Mouse (Mus musculus) common myeloid progenitor, adult 5-6 weeks (primary cell): ENCODE measurements around the gene Tmem107. TPM values are rescaled to one million over a fixed set of nuclear protein-coding genes. Genes with fewer than 3 reads are reported as not detected.
A peak's percentile ranks its signal among the peaks of the same experiment; 100 is the strongest.

Experiments
- ATAC-seq: replicated peaks from 2 replicates; pipeline ENCODE4 v1.8.0; 2016; ENCODE audit warnings: low read depth, mild to moderate bottlenecking, moderate TSS enrichment, inconsistent platforms; ENCODE audit not compliant: poor library complexity, severe bottlenecking
- total RNA-seq: library from RNA; stranded (forward); fragments of 200-1000, 187-1606 nt; gene quantifications from 2 replicates; pipeline ENCODE4 v1.2.3, GENCODE M21; 2017

Gene Tmem107
- total RNA-seq = 23.2 and 26.3 TPM in 2 replicates

- peak; percentile 55 for ATAC-seq
Measured at GRCm38 (mm10) chr11:69070590-69071222, at the start of gene Tmem107. Gene Tmem107, plus strand, starts transcription at chr11:69070806.

GRCm38 (mm10) chr11:69026562-69026961 lies 44.0 kb upstream of the Tmem107 start:
- ATAC-seq = no peak

GRCm38 (mm10) chr11:69028805-69029204 lies 41.8 kb upstream of the Tmem107 start:
- ATAC-seq = peak; percentile 76

DNA sequence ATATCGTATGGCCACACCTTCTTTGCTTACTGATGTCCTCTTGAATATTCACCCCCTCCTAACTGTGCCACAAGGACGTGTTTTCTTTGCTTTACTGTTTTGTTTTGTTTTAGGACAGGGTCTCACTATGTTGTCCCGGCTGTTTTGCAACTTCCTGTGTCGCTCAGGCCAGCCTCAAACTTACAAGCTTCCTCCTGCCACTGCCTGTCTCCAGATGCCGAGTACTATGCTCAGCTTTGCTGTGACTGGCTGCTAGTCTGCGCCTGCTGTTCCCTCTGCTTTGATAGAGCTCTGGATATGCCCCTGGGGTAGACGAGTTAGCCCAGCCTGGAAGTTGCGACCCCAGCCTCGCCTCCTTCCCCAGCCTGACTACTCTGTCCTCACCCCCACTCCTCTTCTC lies 37.1 kb upstream of the Tmem107 start:
- ATAC-seq = no peak

GRCm38 (mm10) chr11:69034585-69034984 lies 36.0 kb upstream of the Tmem107 start:
- ATAC-seq = no peak

- ATAC-seq = no peak
Measured at GRCm38 (mm10) chr11:69035411-69035810, 35.2 kb upstream of the Tmem107 start.

DNA sequence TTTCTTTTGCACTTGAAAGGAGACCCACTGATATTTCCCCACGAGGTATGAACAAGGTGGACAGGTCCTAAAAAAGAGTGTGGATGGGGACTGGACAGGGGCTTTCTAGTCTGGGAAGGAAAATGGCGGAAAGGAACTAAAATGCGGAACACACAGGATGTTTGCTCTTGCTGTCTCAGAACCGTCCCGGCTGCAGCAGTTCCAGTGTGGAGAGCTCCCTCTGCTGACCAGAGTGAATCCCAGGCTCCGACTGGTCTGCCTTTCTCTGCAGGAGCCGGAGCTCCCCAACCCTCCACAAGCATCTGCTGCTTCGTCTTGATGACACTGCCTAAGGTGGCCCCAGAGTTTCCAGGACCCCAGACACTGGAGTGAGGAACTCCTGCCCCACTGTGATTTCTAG lies 34.8 kb upstream of the Tmem107 start:
- peak; percentile 62 for ATAC-seq

DNA sequence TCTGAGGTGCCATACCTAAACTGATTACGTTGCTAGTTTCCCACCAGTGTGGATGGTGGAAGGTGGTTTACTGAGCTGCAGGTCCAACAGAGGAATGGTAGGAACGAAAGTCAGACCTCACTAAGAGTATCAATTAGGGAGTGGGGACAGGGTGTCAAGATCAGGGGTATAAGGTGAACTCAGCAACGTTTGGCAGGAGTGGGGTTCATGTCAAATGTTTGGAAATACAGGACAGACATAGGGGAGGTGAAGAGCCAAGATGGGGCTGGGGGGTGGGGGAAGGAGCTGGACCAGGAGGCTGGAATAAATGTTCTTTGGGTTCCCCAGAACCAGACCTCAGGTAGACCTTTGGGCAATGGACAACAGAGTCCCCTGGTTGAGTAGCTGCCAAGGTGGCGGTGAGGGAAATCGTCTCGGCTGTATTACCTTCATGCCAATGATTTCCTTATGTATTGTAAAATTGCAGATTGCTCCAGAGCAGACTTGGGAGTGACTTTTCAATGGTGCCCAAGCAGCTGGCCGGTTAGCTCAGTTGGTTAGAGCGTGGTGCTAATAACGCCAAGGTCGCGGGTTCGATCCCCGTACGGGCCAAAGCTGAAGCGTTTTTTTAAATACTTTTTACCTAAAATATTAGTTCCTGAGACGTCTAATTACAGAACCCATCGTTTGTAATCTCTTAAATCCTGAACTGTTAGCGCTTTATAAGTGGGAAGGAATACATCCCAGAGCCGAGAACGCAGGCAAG lies 33.9 kb upstream of the Tmem107 start:
- no peak for ATAC-seq

- ATAC-seq = peak; percentile 7; the same call in 1 of the 2 replicates
Measured at GRCm38 (mm10) chr11:69037231-69038061, 33.2 kb upstream of the Tmem107 start.

DNA sequence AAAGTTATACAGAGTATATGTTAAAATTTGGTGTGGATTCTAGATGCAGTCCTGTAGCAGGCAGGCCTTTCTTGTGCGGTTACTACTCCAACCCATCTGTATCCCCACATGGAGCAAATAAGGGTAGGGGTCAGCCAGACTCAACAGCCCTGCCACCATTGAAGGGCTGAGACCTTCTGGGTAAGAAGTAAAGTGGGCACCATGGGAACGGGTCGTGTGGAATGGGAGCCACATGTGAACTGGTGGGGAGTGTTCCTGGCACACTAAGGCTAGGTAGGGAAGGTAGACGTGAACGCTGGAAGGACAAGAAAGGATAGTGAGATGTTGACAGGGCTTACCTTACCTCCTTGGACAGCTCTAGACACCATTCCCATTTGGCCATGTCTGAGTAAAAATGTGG lies 32.4 kb upstream of the Tmem107 start:
- no peak for ATAC-seq

- peak; percentile 75 for ATAC-seq
Measured at GRCm38 (mm10) chr11:69045531-69046394, 24.8 kb upstream of the Tmem107 start, which contains the start of gene Aurkb. Gene Aurkb, plus strand, starts transcription at chr11:69045647.

DNA sequence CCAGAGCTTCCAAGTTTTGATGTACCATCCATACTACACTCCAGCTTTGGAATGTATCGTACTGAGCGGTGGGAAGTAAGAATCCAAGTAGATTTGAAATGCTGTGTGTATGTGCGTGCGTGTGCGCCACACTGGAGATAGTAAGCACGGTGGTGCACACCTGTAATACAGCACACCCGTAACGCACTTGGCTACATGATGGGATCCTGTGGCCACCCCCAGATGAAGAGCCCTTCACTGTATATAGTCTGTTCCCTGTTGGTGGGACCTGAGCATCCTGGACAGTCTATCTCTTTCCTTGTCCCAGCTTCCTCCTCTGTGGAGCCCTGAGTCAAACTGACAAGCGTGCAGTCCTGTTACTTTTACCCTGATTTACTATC lies 24.2 kb upstream of the Tmem107 start:
- ATAC-seq = no peak

DNA sequence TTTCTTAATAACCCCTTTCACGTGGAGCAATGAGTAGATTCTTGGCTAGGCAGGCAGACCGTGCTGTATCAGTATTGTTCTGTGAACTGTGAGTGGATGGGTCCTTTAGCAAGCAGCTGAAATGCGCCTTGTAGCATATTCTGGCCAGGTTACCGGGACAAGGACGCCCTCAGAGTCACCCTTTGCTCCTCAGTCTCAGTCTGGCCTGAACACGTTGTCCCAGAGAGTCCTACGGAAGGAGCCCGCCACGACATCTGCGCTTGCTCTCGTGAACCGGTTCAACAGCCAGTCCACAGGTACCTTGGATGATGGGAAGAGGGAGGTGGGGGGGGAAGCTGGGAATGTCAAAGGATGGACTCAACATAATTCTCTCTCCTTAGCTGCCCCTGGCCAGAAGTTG lies 23.0 kb upstream of the Tmem107 start:
- ATAC-seq = no peak

DNA sequence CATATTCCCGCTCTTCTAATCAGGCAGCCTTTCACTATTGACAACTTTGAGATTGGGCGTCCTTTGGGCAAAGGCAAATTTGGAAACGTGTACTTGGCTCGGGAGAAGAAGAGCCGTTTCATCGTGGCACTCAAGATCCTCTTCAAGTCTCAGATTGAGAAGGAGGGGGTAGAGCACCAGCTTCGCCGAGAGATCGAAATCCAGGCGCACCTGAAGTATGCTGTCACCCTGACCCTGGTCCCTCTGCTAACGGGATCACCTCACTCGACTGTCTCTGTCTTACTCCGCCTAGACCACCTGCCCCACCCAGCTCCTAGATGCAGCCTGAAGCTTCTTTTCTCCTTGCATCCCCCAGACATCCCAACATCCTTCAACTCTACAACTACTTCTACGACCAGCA lies 22.5 kb upstream of the Tmem107 start:
- ATAC-seq = no peak

- no peak for ATAC-seq
Measured at GRCm38 (mm10) chr11:69050748-69051147, 19.9 kb upstream of the Tmem107 start.

DNA sequence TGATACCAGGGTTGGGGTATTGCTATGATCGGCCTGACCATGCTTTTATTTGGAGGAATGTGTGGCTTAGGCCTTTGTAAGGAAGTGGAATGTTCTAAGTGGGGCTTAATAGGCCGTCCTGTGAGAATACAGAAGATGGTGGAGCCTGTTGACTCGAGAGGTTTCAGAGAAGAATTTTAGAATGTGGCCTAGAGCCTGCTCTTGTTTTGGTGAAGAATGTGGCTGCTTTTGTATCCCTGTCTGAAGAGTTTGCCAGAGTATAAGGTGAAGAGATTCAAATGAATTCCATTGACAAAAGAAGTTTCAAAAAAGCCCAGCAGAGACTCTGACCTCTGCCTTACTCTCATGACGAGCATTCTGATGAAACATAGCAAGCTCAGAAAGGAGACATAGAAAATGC lies 18.8 kb upstream of the Tmem107 start:
- no peak for ATAC-seq

GRCm38 (mm10) chr11:69052824-69053421 lies 17.7 kb upstream of the Tmem107 start:
- ATAC-seq = no peak

GRCm38 (mm10) chr11:69053848-69054247 lies 16.8 kb upstream of the Tmem107 start:
- 0 out of 2 replicates have a peak, but pooled peaks have one; percentile 33 for ATAC-seq

- ATAC-seq = no peak
Measured at GRCm38 (mm10) chr11:69058265-69058664, 12.3 kb upstream of the Tmem107 start.
